Mouse (Mus musculus): ENCODE data around the gene Ube2f.

Ube2f gene

GRCm38 (mm10) chr1:91249564-91250414 lies at the start of gene Ube2f:
Ube2f (plus strand) TSS chr1:91250304.
- peak; percentile 98 for DNase-seq

GRCm38 (mm10) chr1:91201122-91201521 lies 49.0 kb upstream of the Ube2f start:
- no peak for DNase-seq

GRCm38 (mm10) chr1:91204221-91204765 lies 45.8 kb upstream of the Ube2f start:
- DNase-seq, result no peak

- DNase-seq, result no peak
Measured at GRCm38 (mm10) chr1:91205651-91206050, 44.5 kb upstream of the Ube2f start.

- DNase-seq, result no peak
Measured at GRCm38 (mm10) chr1:91206336-91206735, 43.8 kb upstream of the Ube2f start.

GRCm38 (mm10) chr1:91206873-91207272 lies 43.2 kb upstream of the Ube2f start:
- no peak for DNase-seq

GRCm38 (mm10) chr1:91207334-91208074 lies 42.6 kb upstream of the Ube2f start:
- no peak for DNase-seq

- peak; percentile 21 for DNase-seq
Measured at GRCm38 (mm10) chr1:91209343-91209742, 40.8 kb upstream of the Ube2f start.

- DNase-seq, result peak; percentile 73
Measured at GRCm38 (mm10) chr1:91209785-91210184, 40.3 kb upstream of the Ube2f start.

- peak; percentile 17 for DNase-seq
Measured at GRCm38 (mm10) chr1:91211099-91211498, 39.0 kb upstream of the Ube2f start.

- DNase-seq, result no peak
Measured at GRCm38 (mm10) chr1:91211591-91212008, 38.5 kb upstream of the Ube2f start.

- no peak for DNase-seq
Measured at GRCm38 (mm10) chr1:91215264-91215663, 34.8 kb upstream of the Ube2f start.

GRCm38 (mm10) chr1:91215981-91216380 lies 34.1 kb upstream of the Ube2f start:
- DNase-seq, result peak; percentile 30

- DNase-seq, result no peak
Measured at GRCm38 (mm10) chr1:91216504-91217267, 33.4 kb upstream of the Ube2f start.

- no peak for DNase-seq
Measured at GRCm38 (mm10) chr1:91219641-91220321, 30.3 kb upstream of the Ube2f start.

GRCm38 (mm10) chr1:91220322-91220672 lies 29.8 kb upstream of the Ube2f start:
- no peak for DNase-seq

- no peak for DNase-seq
Measured at GRCm38 (mm10) chr1:91226562-91226961, 23.5 kb upstream of the Ube2f start.

GRCm38 (mm10) chr1:91227381-91228054 lies 22.6 kb upstream of the Ube2f start:
- DNase-seq, result no peak

- no peak for DNase-seq
Measured at GRCm38 (mm10) chr1:91231142-91231541, 19.0 kb upstream of the Ube2f start.

GRCm38 (mm10) chr1:91231896-91232295 lies 18.2 kb upstream of the Ube2f start:
- no peak for DNase-seq

- no peak for DNase-seq
Measured at GRCm38 (mm10) chr1:91235395-91235794, 14.7 kb upstream of the Ube2f start.

- no peak for DNase-seq
Measured at GRCm38 (mm10) chr1:91237676-91238075, 12.4 kb upstream of the Ube2f start.
